Mouse (Mus musculus) lung, embryonic 14.5 days (tissue): ENCODE results near the gene Atp23. TPM values are rescaled to one million over a fixed set of nuclear protein-coding genes. Genes with fewer than 3 reads are reported as not detected.

Source experiments
- ATAC-seq: fragments of 200-750 bp; cut with Nextera tagmentation; 2 replicates; pipeline ENCODE4 v1.8.0; 2017; ENCODE audit warnings: mild to moderate bottlenecking, moderate TSS enrichment, moderate library complexity; ENCODE audit not compliant: insufficient read depth
- DNase-seq: peaks from one replicate; pipeline ENCODE4 v3.0.0-alpha.2; 2015
- H3K27ac ChIP-seq: fragments of 300-500 bp; sonication (generic); 2 replicates; pipeline ENCODE4 v1.5.1; 2014; ENCODE audit warnings: low read depth, mild to moderate bottlenecking, moderate library complexity
- H3K27me3 ChIP-seq: fragments of 300-500 bp; sonication (generic); 2 replicates; pipeline ENCODE4 v1.6.1; 2014; ENCODE audit warnings: low read length, control low read depth; ENCODE audit not compliant: insufficient read depth
- H3K36me3 ChIP-seq: fragments of 300-500 bp; sonication (generic); 2 replicates; pipeline ENCODE4 v1.6.1; 2014; ENCODE audit warnings: control low read depth; ENCODE audit not compliant: insufficient read depth
- H3K4me1 ChIP-seq: fragments of 300-500 bp; sonication (generic); 2 replicates; pipeline ENCODE4 v1.6.1; 2014; ENCODE audit warnings: antibody characterized with exemption, control low read depth; ENCODE audit not compliant: insufficient read depth
- H3K4me2 ChIP-seq: fragments of 300-500 bp; sonication (generic); 2 replicates; pipeline ENCODE4 v1.6.1; 2014; ENCODE audit warnings: mild to moderate bottlenecking
- H3K4me3 ChIP-seq: fragments of 300-500 bp; sonication (generic); 2 replicates; pipeline ENCODE4 v1.5.1; 2014; ENCODE audit warnings: low read depth, low read length
- H3K9ac ChIP-seq: fragments of 300-500 bp; sonication (generic); 2 replicates; pipeline ENCODE4 v1.6.1; 2014
- H3K9me3 ChIP-seq: fragments of 300-500 bp; sonication (generic); 2 replicates; pipeline ENCODE4 v1.6.1; 2016; ENCODE audit warnings: low read depth, low read length, control low read depth
- CTCF ChIP-seq: IDR thresholded peaks from 2 replicates; pipeline ENCODE4 v1.5.1; 2016; ENCODE audit warnings: antibody characterized with exemption, low read depth
- WGBS: fragments of 180-500 bp; shearing (Covaris S2); extraction: QIAGEN DNeasy Blood & Tissue Kit; methylation state at CpG from one replicate; pipeline ENCODE4 v1.1.7; 2014; 5-methylcytosine and 5-hydroxymethylcytosine counted together
- polyA plus RNA-seq: library from polyadenylated mRNA; unstranded; fragments of >200 nt; fragmentation: Nextera tagmentation; extraction: Ambion mirVana; gene quantifications from 2 replicates; pipeline ENCODE4 v1.2.1, GENCODE M21; 2014

Gene Atp23
- polyA plus RNA-seq, 1 experiment from 2014 or later, result 25.7 TPM

GRCm38 (mm10) chr10:126928011-126928818 lies 27.1 kb upstream of the Atp23 start:
- DNase-seq (peak; percentile 97), ATAC-seq (peak; percentile 64)
- Histone ChIP-seq H3K36me3 (no peaks in the 10 kb centered on the region), H3K4me3 (peak overlapping the region; percentile 46), H3K27me3 (no peaks in the 10 kb centered on the region), H3K9ac (peak overlapping the region; percentile 75), H3K4me2 (peak overlapping the region; percentile 83), H3K27ac (peak overlapping the region; percentile 99), H3K4me1 (peaks cover 43% of the 10 kb centered on the region), H3K9me3 (no peaks in the 10 kb centered on the region)
- TF ChIP-seq CTCF, result peak; percentile 88
- WGBS, result under 1% methylated on average over 39 of the region's 39 CpGs

- H3K4me1 ChIP-seq, result peaks cover 43% of the 10 kb centered on the region
- peak overlapping the region; percentile 75; the same call in 1 of the 2 replicates for H3K9ac ChIP-seq
- H3K27ac ChIP-seq, result peak overlapping the region; percentile 99
- H3K9me3 ChIP-seq, result no peaks in the 10 kb centered on the region
- H3K4me3 ChIP-seq, result peak overlapping the region; percentile 46
- peak overlapping the region; percentile 83 for H3K4me2 ChIP-seq
- TF ChIP-seq CTCF, result no peak
- ATAC-seq (no peak), DNase-seq (no peak)
- no peaks in the 10 kb centered on the region for H3K27me3 ChIP-seq
- no peaks in the 10 kb centered on the region for H3K36me3 ChIP-seq
- WGBS, result 27% methylated on average over 11 of the region's 11 CpGs
These were observed 26.2 kb upstream of the Atp23 start for GRCm38 (mm10) chr10:126927101-126927961.

DNA sequence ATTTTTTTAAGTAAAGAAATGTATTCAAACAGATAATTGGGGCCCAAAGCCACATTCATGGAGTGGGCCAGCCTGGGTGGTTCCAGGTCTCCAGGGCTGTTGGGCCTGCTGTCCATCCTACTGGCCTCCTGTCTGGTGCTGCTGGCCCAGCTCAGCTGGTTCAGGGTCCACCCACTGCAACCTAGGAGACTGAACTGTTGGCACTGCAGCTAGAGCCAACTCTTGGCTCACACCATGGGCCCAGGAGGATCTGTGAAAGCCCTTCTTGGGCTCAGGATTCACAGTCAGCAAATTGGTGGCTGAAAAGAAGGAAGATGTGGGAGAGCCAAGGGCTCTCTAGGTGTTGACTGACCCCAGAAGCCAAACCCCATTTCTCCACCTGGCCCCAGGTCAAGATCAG lies 24.2 kb upstream of the Atp23 start:
- no peak overlapping the region for H3K9ac ChIP-seq
- ATAC-seq (no peak), DNase-seq (no peak)
- H3K27me3 ChIP-seq, result no peaks in the 10 kb centered on the region
- no peak overlapping the region for H3K4me3 ChIP-seq
- no peaks in the 10 kb centered on the region for H3K36me3 ChIP-seq
- TF ChIP-seq CTCF, result no peak
- peaks cover 32% of the 10 kb centered on the region for H3K4me1 ChIP-seq
- no peaks in the 10 kb centered on the region for H3K9me3 ChIP-seq
- no peak overlapping the region for H3K27ac ChIP-seq
- H3K4me2 ChIP-seq, result no peak overlapping the region

- Histone ChIP-seq H3K27ac (no peak overlapping the region), H3K4me3 (no peak overlapping the region), H3K27me3 (no peaks in the 10 kb centered on the region), H3K9ac (peak overlapping the region; percentile 20; the same call in 1 of the 2 replicates), H3K4me2 (no peak overlapping the region), H3K9me3 (peaks cover 6% of the 10 kb centered on the region; the same call in 1 of the 2 replicates), H3K4me1 (peaks cover 19% of the 10 kb centered on the region), H3K36me3 (no peaks in the 10 kb centered on the region)
- no peak for TF ChIP-seq CTCF
- DNase-seq (no peak), ATAC-seq (no peak)
- WGBS, result 54% methylated on average over 3 of the region's 3 CpGs
These were observed 22.9 kb upstream of the Atp23 start for GRCm38 (mm10) chr10:126924087-126924486.

DNA sequence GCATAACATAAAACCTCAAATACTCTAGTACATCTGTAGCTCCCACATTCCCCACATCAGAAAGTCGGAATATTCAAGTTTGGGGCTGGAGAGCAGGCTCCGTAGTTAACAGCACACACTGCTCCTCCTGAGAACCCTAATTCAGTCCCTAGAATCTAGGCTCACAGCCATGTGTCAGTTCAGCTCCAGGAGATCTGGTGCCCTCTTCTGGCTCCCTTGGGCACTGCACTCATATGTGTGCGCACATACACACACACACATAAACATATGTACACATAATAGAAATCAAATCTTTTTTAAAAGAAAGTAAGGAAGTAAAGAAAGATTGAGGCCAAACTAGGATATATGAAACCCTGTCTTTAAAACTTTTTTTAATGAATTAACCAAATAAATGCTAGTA lies 19.1 kb upstream of the Atp23 start:
- no peaks in the 10 kb centered on the region for H3K27me3 ChIP-seq

DNA sequence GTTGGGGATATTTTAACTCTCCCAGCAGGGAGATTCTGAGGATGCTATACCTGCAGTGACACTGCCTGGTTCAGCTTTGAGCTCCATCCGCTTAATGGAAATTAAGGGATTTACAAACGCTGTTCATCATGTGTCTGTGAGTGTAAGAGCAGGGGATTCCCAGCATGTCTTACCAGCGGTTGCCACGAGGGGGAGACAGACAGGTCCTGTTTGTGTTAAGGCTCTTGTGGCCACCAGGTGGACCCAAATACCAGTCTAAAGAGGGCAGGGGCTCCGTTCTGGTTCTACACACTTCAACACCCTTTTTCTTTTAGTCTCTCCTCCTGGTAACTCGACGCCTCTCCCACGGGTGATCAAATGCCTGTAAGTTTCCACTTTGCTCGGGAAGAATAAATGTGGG lies 17.9 kb upstream of the Atp23 start:
- Histone ChIP-seq H3K27me3 (no peaks in the 10 kb centered on the region), H3K4me2 (no peak overlapping the region), H3K36me3 (no peaks in the 10 kb centered on the region), H3K4me3 (no peak overlapping the region), H3K9ac (no peak overlapping the region), H3K27ac (no peak overlapping the region), H3K9me3 (peaks cover 6% of the 10 kb centered on the region; the same call in 1 of the 2 replicates), H3K4me1 (0 out of 2 replicates have a peak, but pooled peaks cover under 1% of the 10 kb centered on the region)
- TF ChIP-seq CTCF, result peak; percentile 100
- ATAC-seq (peak; percentile 88), DNase-seq (peak; percentile 97)
- 1% methylated on average over 9 of the region's 9 CpGs for WGBS

More for the DNA sequence above, 19.1 kb upstream of the Atp23 start:
- no peak overlapping the region for H3K9ac ChIP-seq
- no peak overlapping the region for H3K4me2 ChIP-seq
- 100% methylated on average over 3 of the region's 3 CpGs for WGBS
- DNase-seq (peak; percentile 20), ATAC-seq (no peak)
- H3K27ac ChIP-seq, result no peak overlapping the region
- peak; percentile 38 for TF ChIP-seq CTCF
- peaks cover 6% of the 10 kb centered on the region; the same call in 1 of the 2 replicates for H3K9me3 ChIP-seq
- H3K36me3 ChIP-seq, result no peaks in the 10 kb centered on the region
- H3K4me3 ChIP-seq, result no peak overlapping the region
- H3K4me1 ChIP-seq, result 0 out of 2 replicates have a peak, but pooled peaks cover 3% of the 10 kb centered on the region

DNA sequence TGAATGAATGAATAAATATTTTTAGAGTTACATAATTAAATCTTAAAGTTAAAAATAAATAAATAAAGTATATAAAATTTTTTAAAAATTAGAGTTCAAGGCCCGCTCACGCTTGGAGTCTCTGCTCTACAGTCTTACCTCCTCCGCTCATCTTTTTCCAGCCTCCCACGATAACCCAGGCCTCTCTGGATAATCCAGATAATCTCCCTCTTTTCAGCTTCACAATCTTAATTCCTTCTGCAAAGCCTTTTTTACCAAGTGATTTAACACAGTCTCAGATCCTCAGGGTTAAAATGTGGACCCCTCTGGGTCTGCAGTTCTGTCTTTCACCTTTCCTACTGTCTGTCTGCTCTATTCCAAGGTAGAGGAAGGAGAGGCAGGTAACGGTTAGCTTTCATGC lies 13.1 kb upstream of the Atp23 start:
- Histone ChIP-seq H3K27ac (no peak overlapping the region), H3K9me3 (no peaks in the 10 kb centered on the region), H3K4me1 (no peaks in the 10 kb centered on the region), H3K27me3 (no peaks in the 10 kb centered on the region), H3K36me3 (no peaks in the 10 kb centered on the region), H3K9ac (no peak overlapping the region), H3K4me2 (no peak overlapping the region), H3K4me3 (no peak overlapping the region)
- no peak for DNase-seq
- no peak for ATAC-seq
- no peak for TF ChIP-seq CTCF
- 92% methylated on average over 5 of the region's 5 CpGs for WGBS
